Mouse (Mus musculus): ENCODE measurements at regions not wholly inside any gene's neighbourhood (a gene's known extent, or its start where the extent isn't known, plus 50 kb on each side); places are given as distances from the start of the nearest gene placed in this dataset.

DNA sequence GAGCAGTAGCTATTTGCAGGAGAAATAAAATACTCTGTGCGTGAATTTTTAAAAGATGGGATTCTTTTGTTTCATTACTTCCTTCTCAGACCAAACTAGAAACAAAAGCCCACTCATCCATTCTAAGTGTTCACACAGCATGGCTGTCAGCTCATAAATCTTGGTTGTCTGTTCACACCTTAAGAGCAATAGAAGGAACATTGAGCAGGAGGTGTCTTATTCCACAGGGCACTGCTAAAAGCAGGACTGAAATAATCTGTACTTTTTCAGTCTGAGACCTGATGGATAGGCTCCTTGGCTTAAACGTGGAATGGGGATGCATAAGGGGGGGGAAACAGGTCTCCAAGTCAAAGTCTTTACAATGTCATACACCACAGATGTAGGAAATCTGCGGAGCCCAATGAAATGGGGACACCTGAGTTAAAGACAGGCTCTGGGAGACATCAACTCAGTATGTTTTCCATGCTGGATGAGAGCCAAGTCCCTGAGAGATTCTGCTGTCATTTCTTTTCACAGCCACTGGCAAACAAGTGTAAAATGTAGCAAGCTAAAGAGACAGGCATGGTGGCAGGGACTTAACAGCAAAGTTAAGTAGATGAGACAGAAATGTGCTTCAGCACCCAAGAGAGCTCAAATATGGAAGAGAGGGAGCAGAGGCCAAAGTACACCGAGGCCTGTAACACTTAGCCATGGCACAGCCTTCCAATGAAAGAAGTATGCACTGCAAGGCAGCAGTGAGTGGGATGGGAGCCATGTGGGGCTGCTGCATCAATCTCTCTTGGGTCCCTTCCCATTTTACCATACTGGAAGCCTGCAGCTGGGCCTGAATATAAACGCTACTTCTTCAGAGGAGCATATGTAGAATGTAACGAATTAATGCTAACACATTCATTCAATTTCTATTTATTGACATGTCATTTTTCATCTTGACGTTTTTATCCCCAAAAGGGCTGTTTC is 2492.0 kb upstream of the Gm7489 start:
- no peak for DNase-seq (ENCODE audit: low spot score)

DNA sequence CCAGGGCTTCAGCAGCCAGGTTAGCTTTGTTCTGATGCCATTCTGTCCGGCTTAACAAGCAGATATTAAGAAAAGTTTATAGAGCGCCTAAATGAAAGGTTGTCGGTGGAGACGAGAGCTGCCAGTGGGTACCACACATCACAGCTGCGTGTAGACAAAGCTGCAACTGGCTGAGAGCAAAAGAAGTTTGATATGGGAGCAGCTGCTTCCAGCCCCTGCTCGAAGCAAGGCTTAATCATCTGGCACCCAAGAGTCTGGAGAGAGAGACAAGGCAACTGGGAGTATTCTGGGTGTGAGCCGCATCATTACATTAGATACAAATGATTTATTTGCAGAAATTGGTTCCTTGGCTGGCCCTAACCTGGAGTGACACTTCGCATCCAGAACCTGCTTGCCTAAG is 2488.7 kb upstream of the Gm7489 start:
- no peak for DNase-seq (ENCODE audit: low spot score)

DNA sequence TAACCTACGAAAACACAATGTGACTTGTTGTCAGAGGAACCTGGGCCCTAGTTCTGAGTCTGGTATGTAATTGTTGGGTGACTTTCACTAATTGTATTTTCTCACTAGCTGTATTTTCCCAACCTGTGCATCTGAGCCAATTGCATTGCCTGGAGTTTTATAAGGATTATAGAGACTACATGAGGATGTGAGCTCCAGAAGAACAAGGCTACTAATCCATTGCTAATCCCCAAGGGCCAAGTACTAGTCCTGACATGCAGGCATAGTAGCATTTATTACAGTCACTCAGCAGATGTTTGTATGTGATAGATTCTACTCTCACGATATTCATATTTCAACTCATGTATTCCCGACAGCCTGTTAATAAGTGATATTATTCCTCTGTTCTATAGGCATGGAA is 2481.1 kb upstream of the Gm7489 start:
- no peak for DNase-seq (ENCODE audit: low spot score)

GRCm38 (mm10) chr15:51409791-51410308 is 2474.9 kb upstream of the Gm7489 start:
- no peak for DNase-seq (ENCODE audit: low spot score)

- no peak for DNase-seq (ENCODE audit: low spot score)
These were observed 2472.7 kb upstream of the Gm7489 start for GRCm38 (mm10) chr15:51411966-51412365.

- no peak for DNase-seq (ENCODE audit: low spot score)
These were observed 2442.1 kb upstream of the Gm7489 start for GRCm38 (mm10) chr15:51442606-51443005.

DNA sequence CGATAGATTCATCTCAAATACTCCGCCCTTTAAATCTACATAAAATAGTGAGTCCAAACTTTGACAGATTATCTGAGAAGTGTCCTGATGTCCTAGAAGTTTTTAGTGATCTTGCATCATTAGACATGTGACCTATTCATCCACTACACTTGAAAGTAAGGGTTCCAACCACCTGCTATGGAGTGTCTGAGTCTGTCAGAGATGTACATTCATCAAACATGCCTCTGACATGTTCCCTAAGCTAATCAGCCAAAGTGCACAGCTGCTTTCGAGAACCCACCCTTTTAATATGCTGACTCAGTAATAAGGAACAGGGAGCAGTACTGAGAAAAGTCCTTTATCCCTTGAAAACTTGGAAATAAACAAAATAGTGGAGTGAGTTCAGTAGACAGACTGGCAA is 2414.8 kb upstream of the Gm7489 start:
- no peak for DNase-seq (ENCODE audit: low spot score)

- DNase-seq (ENCODE audit: low spot score): no peak
These were observed 2413.6 kb upstream of the Gm7489 start for GRCm38 (mm10) chr15:51471143-51471542.

- no peak for DNase-seq (ENCODE audit: low spot score)
These were observed 2412.7 kb upstream of the Gm7489 start for GRCm38 (mm10) chr15:51472049-51472448.

GRCm38 (mm10) chr15:51481856-51482255 is 2402.8 kb upstream of the Gm7489 start:
- DNase-seq (ENCODE audit: low spot score): no peak

DNA sequence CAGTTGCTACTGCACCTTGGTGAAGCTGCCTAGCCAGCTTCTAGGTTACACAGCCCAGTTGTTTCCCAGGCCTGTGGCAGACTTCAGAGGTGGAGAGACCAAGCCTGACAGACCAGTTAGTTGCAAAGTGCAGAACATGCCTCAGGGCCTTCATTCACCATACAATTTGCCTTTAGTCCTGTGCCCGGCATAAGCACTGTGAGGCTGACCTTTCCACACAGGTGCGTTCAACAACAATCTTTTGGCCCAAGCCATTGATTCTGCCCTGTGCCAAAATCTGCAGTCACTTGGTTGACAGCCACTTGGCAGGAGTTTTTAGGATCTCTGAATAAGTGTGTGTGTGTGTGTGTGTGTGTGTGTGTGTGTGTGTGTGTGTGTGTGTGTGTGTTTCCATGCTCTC is 2400.5 kb upstream of the Gm7489 start:
- DNase-seq (ENCODE audit: low spot score): peak; percentile 9

DNA sequence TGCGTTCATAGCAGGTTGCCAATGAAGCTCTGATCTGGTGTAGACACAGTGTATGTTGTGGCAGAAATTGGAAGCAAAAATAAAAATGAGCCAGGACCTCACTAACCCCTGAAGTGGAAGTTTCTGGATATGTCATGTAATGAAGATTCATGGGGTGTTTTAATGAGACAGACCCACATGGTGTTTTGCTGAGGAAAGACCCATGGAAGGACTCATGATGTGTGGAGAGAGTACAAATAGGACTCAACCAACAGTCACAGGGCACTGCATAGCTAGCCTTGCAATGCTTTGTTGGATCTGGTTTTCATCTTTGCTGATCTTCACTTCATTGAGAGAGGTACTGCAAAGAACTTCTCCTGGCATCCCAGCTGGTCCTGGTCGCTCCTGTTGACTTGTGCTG is 2399.2 kb upstream of the Gm7489 start:
- no peak for DNase-seq (ENCODE audit: low spot score)

GRCm38 (mm10) chr15:51502058-51502741 is 2382.5 kb upstream of the Gm7489 start:
- no peak for DNase-seq (ENCODE audit: low spot score)

DNA sequence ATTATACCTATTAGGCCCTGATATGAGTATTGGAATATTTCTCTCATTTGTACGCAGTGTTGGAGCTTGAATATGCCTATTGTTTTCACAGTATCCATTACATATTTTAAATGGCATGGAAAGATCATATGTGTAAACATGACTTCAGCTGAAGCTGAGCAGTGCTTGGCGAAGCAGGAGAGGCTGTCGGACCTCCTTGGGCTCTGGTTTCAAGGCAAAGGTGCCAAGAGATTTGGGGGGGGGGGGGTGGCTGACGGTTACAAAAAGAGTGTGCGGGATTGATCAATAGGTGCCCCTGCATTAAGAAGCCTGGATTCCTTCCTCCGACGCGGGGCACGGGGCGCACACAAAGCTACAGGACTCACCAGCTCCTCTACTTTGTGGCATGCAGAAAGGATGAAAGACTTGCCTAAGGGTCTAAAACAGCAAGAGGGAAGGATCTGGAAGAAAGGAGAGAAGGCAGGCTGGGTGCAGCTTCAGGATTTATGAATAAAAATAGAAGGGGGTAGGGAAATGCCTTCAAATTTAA is 2381.9 kb upstream of the Gm7489 start:
- DNase-seq (ENCODE audit: low spot score): no peak

DNA sequence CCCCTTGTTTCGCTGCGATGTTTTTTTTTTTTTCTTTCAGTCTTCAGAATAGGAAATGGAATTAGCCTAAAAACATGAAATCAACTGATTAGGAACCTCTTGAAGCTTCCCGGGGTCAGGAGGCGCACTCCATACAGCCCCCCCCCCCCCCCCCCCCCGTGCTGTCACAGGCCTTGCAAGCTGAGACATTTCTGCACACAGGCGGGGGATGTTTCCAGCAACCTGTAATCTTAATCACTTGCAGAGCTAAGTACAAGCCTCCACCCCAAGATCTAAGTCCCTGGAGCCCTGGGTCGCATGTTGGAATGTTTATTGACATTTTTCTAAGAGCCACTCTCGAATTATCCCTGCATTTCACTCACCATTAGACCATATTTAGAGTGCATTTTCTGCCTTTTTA is 2381.4 kb upstream of the Gm7489 start:
- DNase-seq (ENCODE audit: low spot score): no peak

- DNase-seq (ENCODE audit: low spot score): no peak
These were observed 2380.5 kb upstream of the Gm7489 start for GRCm38 (mm10) chr15:51504016-51504760.

- peak; percentile 18 for DNase-seq (ENCODE audit: low spot score)
These were observed 2379.9 kb upstream of the Gm7489 start for GRCm38 (mm10) chr15:51504789-51505188.

GRCm38 (mm10) chr15:51507126-51507525 is 2377.6 kb upstream of the Gm7489 start:
- no peak for DNase-seq (ENCODE audit: low spot score)

GRCm38 (mm10) chr15:51511319-51511718 is 2373.4 kb upstream of the Gm7489 start:
- no peak for DNase-seq (ENCODE audit: low spot score)

- DNase-seq (ENCODE audit: low spot score): no peak
These were observed 2348.4 kb upstream of the Gm7489 start for GRCm38 (mm10) chr15:51536317-51536716.

- no peak for DNase-seq (ENCODE audit: low spot score)
These were observed 2333.4 kb upstream of the Gm7489 start for GRCm38 (mm10) chr15:51551216-51551775.
